Mouse (Mus musculus) erythroid progenitor cell, adult 5-6 weeks (primary cell): ENCODE results near the gene Calhm2. TPM values are rescaled to one million over a fixed set of nuclear protein-coding genes. Genes with fewer than 3 reads are reported as not detected.
A peak's percentile ranks its signal among the peaks of the same experiment; 100 is the strongest.

Experiments
- ATAC-seq: replicated peaks from 2 replicates; pipeline ENCODE4 v1.8.0; 2016; ENCODE audit warnings: moderate number of reproducible peaks, mild to moderate bottlenecking, moderate TSS enrichment, inconsistent platforms; ENCODE audit not compliant: poor library complexity, low FRiP score, severe bottlenecking
- total RNA-seq, 2 experiments: library from RNA; stranded (forward) in 1 of 2; stranded (reverse) in 1 of 2; fragments of 150-400 nt in 1 of 2; fragments of 186-747, 209-891 nt in 1 of 2; gene quantifications; 2 replicates each; pipeline versions ENCODE4 v1.2.3 to v1.2.4; 2015 to 2017; ENCODE audit warnings: low replicate concordance in 2 of 2

Gene Calhm2
- total RNA-seq, 2 experiments from 2014 or later, result 0.83 to 1.7 TPM

DNA sequence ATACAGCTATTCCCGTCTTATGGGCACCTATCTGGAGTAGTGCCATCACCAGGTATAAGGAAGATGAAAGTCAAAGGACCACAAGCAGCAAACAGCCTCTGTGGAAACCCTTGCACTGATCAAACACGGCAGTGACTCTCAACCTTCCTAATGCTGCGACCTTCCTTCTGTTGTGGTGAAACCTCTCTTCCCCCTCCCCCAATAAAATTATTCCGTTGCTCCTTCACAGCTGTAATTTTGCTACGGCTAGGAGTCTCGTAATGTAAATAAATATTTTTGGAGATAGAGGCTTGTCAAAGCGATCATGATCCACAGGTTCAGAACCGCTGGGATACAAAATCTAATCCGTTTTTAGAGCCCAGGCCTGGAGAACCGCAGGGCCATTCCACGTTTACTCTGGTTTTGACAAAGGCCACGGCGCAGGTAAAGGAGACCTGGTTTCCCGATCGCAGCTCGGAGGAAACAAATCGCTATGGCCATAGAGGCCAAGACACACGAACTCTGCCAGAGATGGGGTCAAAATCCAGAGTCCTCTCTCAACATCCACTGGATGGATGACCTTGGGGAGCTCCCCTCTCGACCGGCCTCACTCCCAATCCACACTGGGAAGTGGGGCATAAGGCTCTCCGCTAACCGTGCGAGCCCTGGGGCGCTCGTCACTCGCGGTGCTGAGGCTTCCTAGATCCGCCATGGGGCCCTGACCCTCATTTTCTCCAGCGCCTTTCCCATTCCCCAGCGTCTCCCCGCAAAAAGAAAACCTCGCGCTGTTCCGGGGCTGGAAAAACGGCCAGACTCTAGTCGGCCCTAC lies 48.2 kb downstream of the Calhm2 start:
- ATAC-seq, result peak; percentile 68

DNA sequence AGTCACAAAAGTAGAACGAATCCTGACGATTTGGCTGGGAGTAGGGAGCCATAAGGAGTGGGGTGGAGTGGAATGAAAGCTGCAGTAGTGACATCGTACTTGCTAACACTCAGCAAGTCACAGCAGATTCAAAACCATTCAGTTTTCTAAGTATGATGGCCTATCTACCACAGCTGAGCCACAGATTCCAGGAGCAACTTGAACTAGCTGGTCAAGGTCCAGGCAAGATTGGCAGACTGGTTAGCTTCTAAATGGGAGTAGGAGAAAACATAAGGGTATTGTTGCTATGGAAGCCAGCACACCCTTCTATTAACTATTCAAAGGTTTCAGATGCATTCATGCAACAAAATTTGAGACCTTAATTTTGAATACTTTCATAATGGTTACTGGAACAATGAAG lies 49.9 kb downstream of the Calhm2 start:
- ATAC-seq, result no peak

DNA sequence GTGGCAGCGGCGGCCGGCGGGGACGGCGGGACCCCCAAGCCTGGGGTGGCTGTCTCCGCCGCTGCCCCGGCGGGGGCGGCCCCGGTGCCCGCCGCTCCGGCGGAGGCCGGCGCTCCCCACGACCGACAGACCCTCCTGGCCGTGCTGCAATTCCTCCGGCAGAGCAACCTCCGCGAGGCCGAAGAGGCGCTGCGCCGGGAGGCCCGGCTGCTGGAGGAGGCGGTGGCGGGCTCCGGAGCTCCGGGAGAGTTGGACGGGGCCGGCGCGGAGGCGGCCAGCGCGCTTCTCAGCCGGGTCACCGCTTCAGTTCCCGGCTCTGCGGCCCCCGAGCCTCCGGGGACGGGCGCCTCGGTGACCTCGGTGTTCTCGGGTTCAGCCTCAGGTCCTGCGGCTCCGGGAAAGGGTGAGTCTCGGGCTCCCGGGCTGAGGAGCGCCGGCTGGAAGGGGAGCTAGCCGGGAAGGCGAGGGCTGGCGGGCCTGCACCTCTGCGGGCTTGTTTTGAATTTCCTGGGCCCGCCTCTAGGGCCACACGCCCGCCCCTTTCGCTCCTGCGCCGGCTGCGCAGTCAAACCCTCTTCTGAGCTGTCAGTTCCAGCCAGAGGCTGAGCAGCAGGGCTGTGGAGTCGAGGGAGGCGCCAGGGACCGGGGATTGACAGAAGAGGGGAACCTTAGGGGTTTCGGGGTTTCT lies 70.0 kb downstream of the Calhm2 start:
- ATAC-seq, result peak; percentile 93

DNA sequence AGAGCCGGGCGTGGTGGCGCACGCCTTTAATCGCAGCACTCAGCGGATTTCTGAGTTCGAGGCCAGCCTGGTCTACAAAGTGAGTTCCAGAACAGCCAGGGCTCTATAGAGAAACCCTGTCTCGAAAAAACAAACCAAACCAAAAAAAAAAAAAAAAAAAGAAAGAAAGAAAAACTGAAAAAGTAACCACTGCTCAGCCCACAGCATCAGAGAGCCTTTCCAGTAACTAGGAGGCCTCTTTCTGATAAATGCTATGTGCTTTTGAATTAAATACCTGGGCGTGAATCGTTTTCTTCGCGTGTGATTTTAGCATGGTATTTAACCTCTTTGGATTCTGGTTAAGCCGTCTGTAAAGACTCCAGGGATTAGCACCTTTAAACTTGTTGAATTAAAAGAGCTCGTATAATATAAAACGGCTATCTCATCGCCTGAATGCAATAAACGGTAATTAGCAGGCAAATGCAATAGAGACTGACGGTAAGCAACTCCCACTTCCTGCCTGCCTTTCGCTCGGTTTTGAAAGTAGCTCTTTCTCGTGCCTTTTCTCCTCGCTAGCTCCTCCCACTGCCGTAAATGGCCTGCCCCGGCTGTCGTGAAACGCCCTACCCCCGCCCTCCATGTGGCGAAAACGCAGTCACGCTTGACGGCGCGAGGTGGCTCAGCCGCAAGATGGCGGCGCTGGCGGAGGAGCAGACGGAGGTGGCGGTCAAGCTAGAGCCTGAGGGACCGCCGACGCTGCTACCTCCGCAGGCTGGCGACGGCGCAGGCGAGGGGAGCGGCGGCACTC lies 70.8 kb downstream of the Calhm2 start, which contains the start of gene Taf5:
TSS of gene Taf5 (plus strand) at position 651 of the 787 bp plus-strand sequence.
- peak; percentile 85 for ATAC-seq

DNA sequence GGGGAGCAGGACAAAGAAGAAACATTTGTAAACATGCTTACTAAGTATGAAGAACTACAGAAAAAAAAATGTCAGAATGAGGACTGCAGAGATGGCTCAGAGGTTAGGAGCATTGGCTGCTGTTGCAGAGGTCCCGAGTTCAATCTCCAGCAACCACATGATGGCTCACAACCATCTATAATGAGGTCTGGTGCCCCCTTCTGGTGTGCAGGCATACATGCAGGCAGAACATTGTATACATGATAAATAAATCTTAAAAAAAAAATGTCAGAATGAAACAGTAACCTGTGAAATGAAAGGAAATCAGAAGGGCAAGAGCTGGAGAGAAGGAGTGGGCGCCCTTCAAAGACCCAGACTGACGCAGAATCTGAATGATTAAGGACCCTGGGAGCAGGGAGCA lies 72.2 kb downstream of the Calhm2 start:
- ATAC-seq, result no peak

DNA sequence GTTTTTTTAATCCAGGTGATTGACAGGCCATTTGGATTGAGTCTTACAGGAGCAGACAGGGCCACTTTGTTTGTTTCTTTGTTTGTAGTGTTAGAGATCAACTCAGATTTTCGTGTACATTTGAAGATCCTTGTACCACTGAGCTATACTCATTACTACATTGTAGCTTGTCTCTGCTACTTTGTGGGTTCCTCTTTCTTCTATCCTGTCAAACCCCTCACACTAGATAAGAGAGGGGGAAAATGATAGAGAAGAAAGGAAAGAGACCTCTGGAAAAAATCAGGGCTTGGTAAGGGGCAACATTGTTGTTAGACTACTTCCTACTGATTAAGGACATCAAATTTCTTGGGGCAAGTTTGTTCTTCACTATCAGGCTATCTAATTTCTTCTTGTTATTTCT lies 80.4 kb downstream of the Calhm2 start:
- no peak for ATAC-seq

Other genes with a start within 250 kb of the Calhm2 start
- gene Ina, start 123.6 kb downstream of the Calhm2 start, total RNA-seq (2015; ENCODE audit: low replicate concordance), result not detected in 2 replicates
- not detected in 2 replicates for gene Ina, start 123.6 kb downstream of the Calhm2 start, total RNA-seq (2017; ENCODE audit: low replicate concordance)
- 26.4 and 41.4 TPM in 2 replicates for gene Nt5c2, start 123.1 kb downstream of the Calhm2 start, total RNA-seq (2015; ENCODE audit: low replicate concordance)
- gene Nt5c2, start 123.1 kb downstream of the Calhm2 start, total RNA-seq (2017; ENCODE audit: low replicate concordance), result 34.8 and 47.9 TPM in 2 replicates
- 6.7 and 8.6 TPM in 2 replicates for gene Pcgf6, start 87.4 kb downstream of the Calhm2 start, total RNA-seq (2015; ENCODE audit: low replicate concordance)
- gene Pcgf6, start 87.4 kb downstream of the Calhm2 start, total RNA-seq (2017; ENCODE audit: low replicate concordance), result 0.61 and 1.4 TPM in 2 replicates
- 19.5 and 19.7 TPM in 2 replicates for gene Taf5, start 70.5 kb downstream of the Calhm2 start, total RNA-seq (2015; ENCODE audit: low replicate concordance)
- gene Taf5, start 70.5 kb downstream of the Calhm2 start, total RNA-seq (2017; ENCODE audit: low replicate concordance), result 26.1 and 28.5 TPM in 2 replicates
- gene Usmg5, start 47.6 kb downstream of the Calhm2 start, total RNA-seq (2015; ENCODE audit: low replicate concordance), result 215 and 274 TPM in 2 replicates
- gene Usmg5, start 47.6 kb downstream of the Calhm2 start, total RNA-seq (2017; ENCODE audit: low replicate concordance), result 74.4 and 133 TPM in 2 replicates
- 1.4 and 3.4 TPM in 2 replicates for gene Pdcd11, start 47.5 kb downstream of the Calhm2 start, total RNA-seq (2015; ENCODE audit: low replicate concordance)
- gene Pdcd11, start 47.5 kb downstream of the Calhm2 start, total RNA-seq (2017; ENCODE audit: low replicate concordance), result 1.8 and 5.0 TPM in 2 replicates
- gene Calhm1, start 6.0 kb upstream of the Calhm2 start, total RNA-seq (2015; ENCODE audit: low replicate concordance), result not detected in 2 replicates
- not detected in 2 replicates for gene Calhm1, start 6.0 kb upstream of the Calhm2 start, total RNA-seq (2017; ENCODE audit: low replicate concordance)
- not detected in 2 replicates for gene Calhm3, start 19.5 kb upstream of the Calhm2 start, total RNA-seq (2015; ENCODE audit: low replicate concordance)
- not detected in 2 replicates for gene Calhm3, start 19.5 kb upstream of the Calhm2 start, total RNA-seq (2017; ENCODE audit: low replicate concordance)
- gene Neurl1a, start 40.5 kb upstream of the Calhm2 start, total RNA-seq (2015; ENCODE audit: low replicate concordance), result not detected in 2 replicates
- gene Neurl1a, start 40.5 kb upstream of the Calhm2 start, total RNA-seq (2017; ENCODE audit: low replicate concordance), result 0.68 TPM in 1 of 2 replicates, not detected in the other